Mouse (Mus musculus) heart, postnatal 36 days (tissue): Measurements from ENCODE around the gene Amer2. TPM values are rescaled to one million over a fixed set of nuclear protein-coding genes. Genes with fewer than 3 reads are reported as not detected.

Source experiments
- DNase-seq, 2 experiments: peaks; one replicate each; pipeline ENCODE4 v3.0.0; 2021 to 2022
- intact Hi-C: fragments of 180-260 bp; cut with DNase I; formaldehyde crosslinking; loops from one replicate; pipeline ENCODE4 v1.15.1; 2025
- total RNA-seq, 2 experiments: library from RNA; stranded (reverse); gene quantifications; 2 replicates each; pipeline ENCODE4 v1.2.3; 2021

Amer2 gene
- total RNA-seq, 2 experiments from 2014 or later, result not detected

GRCm38 (mm10) chr14:60436364-60436763, 63.3 kb downstream of the Amer2 start:
- no peak for DNase-seq
- intact Hi-C loops, result no loop called here

Other genes starting within 250 kb of the Amer2 start
- 1 to 10 TPM; 4.4 to 5.0 TPM for gene Atp8a2, start 176.1 kb upstream of the Amer2 start, total RNA-seq
- not detected for gene Nupl1, start 121.8 kb upstream of the Amer2 start, total RNA-seq
- gene Gm49336, start 121.8 kb upstream of the Amer2 start, total RNA-seq, result 10 to 100 TPM; 28.4 to 30.9 TPM
- gene Mtmr6, start 108.0 kb upstream of the Amer2 start, total RNA-seq, result 10 to 100 TPM; 31.4 TPM